Mouse (Mus musculus): ENCODE measurements at regions not wholly inside any gene's neighbourhood (a gene's known extent, or its start where the extent isn't known, plus 50 kb on each side); places are given as distances from the start of the nearest gene placed in this dataset.
"Not testable (repeated sequence)": the region's sequence is repeated elsewhere in the genome, so short reads cannot be mapped to it uniquely, and the experiment has no call there.

DNA sequence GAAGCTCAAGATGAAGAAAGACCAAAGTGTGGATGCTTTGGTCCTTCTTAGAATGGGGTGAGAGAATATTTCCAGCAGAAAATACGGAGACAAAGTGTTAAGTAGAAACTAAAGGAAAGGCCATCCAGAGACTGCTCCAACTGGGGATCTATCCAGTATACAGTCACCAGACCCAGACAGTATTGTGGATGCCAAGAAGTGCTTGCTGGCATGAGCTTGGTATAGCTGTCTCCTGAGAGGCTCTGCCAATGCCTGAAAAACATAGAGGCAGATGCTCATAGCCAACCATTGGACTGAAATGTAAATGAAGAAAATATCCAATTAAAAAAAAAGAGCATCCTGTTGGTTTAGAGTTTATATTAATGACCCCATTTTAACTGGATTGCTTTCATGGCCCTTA, 253.8 kb downstream of the Gm8797 start:
- Histone ChIP-seq H3K9me3 (replicated peaks; ENCODE audit: control insufficient read depth, low read length) (no peaks in the 10 kb centered on the region), H3K27me3 (ENCODE audit: control insufficient read depth, insufficient read depth, low read depth, low read length) (no peaks in the 10 kb centered on the region), H3K4me1 (ENCODE audit: control insufficient read depth, low read depth, low read length) (no peaks in the 10 kb centered on the region), H3K27ac (ENCODE audit: low read length) (no peak overlapping the region), H3K36me3 (ENCODE audit: control insufficient read depth, insufficient read depth) (no peaks in the 10 kb centered on the region), H3K4me3 (ENCODE audit: low read depth, low read length) (no peak overlapping the region), H3K9ac (ENCODE audit: low read depth, low read length) (no peak overlapping the region), H3K4me2 (ENCODE audit: low read depth, low read length) (no peak overlapping the region)
- no peak for ATAC-seq (ENCODE audit: low read depth)
- whole genome bisulfite sequencing (ENCODE audit: insufficient replicate concordance): 59% methylated on average over 1 of the region's 1 CpGs

DNA sequence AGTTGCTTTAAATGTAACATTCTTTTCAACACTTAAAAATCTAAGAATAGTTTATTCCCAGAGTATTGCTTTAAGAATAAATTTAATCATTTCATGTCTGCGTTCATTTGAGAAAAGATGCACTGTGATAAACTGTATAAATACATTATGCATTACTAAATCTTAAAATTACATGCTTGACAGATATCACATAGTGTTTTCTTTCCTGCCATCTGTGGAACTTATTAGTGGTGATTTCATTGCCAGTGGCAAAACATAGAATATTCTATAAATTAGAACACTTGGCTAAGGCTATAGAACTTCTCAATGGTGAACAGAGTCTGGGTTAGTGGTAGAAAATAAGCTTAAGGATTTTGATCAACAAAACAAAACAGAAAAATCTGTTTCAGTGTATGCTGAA, 268.1 kb downstream of the Gm8797 start:
- no peak overlapping the region for H3K4me3 ChIP-seq (ENCODE audit: low read depth, low read length)
- no peaks in the 10 kb centered on the region for H3K4me1 ChIP-seq (ENCODE audit: control insufficient read depth, low read depth, low read length)
- no peak overlapping the region for H3K4me2 ChIP-seq (ENCODE audit: low read depth, low read length)
- no peak overlapping the region for H3K27ac ChIP-seq (ENCODE audit: low read length)
- H3K27me3 ChIP-seq (ENCODE audit: control insufficient read depth, insufficient read depth, low read depth, low read length): no peaks in the 10 kb centered on the region
- 48% methylated on average over 1 of the region's 1 CpGs for WGBS (ENCODE audit: insufficient replicate concordance)
- H3K9ac ChIP-seq (ENCODE audit: low read depth, low read length): no peak overlapping the region
- H3K36me3 ChIP-seq (ENCODE audit: control insufficient read depth, insufficient read depth): no peaks in the 10 kb centered on the region
- H3K9me3 ChIP-seq (replicated peaks; ENCODE audit: control insufficient read depth, low read length): no peaks in the 10 kb centered on the region
- no peak for ATAC-seq (ENCODE audit: low read depth)

DNA sequence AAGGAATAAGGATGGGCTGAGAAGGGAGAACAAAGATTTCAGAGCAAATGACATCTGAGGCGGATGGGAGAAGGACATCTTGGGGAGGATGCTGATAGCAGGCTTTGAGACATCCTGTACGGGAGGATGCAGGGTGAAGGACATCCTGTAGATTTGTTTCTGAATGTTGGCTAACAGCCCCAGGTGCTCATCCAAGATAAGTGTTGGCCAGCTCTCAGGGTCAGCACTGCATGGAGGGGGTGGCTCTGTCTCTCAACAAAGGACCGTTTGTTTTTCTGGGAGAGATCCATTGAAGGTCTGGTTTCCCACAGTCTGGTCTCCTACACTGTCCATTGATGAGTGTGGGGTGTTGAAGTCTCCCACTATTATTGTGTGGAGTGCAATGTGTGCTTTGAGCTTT, 290.7 kb downstream of the Gm8797 start:
- 51% methylated on average over 3 of the region's 3 CpGs for WGBS (ENCODE audit: insufficient replicate concordance)
- not testable (repeated sequence) for H3K9me3 ChIP-seq (replicated peaks; ENCODE audit: control insufficient read depth, low read length); H3K27me3 ChIP-seq (ENCODE audit: control insufficient read depth, insufficient read depth, low read depth, low read length); H3K27ac ChIP-seq (ENCODE audit: low read length); H3K36me3 ChIP-seq (ENCODE audit: control insufficient read depth, insufficient read depth); H3K4me2 ChIP-seq (ENCODE audit: low read depth, low read length); H3K9ac ChIP-seq (ENCODE audit: low read depth, low read length); ATAC-seq (ENCODE audit: low read depth); H3K4me1 ChIP-seq (ENCODE audit: control insufficient read depth, low read depth, low read length); H3K4me3 ChIP-seq (ENCODE audit: low read depth, low read length)

- ATAC-seq (ENCODE audit: low read depth): no peak
- 67% methylated on average over 4 of the region's 4 CpGs for WGBS (ENCODE audit: insufficient replicate concordance)
- no peaks in the 10 kb centered on the region for H3K36me3 ChIP-seq (ENCODE audit: control insufficient read depth, insufficient read depth)
These were observed 299.0 kb downstream of the Gm8797 start for GRCm38 (mm10) chr3:6049472-6050045.

GRCm38 (mm10) chr3:6051901-6052300, 301.3 kb downstream of the Gm8797 start:
- Histone ChIP-seq H3K36me3 (ENCODE audit: control insufficient read depth, insufficient read depth) (no peaks in the 10 kb centered on the region), H3K4me1 (ENCODE audit: control insufficient read depth, low read depth, low read length) (no peaks in the 10 kb centered on the region), H3K9ac (ENCODE audit: low read depth, low read length) (no peak overlapping the region), H3K4me3 (ENCODE audit: low read depth, low read length) (no peak overlapping the region), H3K9me3 (replicated peaks; ENCODE audit: control insufficient read depth, low read length) (no peaks in the 10 kb centered on the region), H3K4me2 (ENCODE audit: low read depth, low read length) (no peak overlapping the region), H3K27me3 (ENCODE audit: control insufficient read depth, insufficient read depth, low read depth, low read length) (no peaks in the 10 kb centered on the region), H3K27ac (ENCODE audit: low read length) (no peak overlapping the region)
- 48% methylated on average over 2 of the region's 2 CpGs for WGBS (ENCODE audit: insufficient replicate concordance)
- ATAC-seq (ENCODE audit: low read depth): no peak

More at GRCm38 (mm10) chr3:6049472-6050045, 299.0 kb downstream of the Gm8797 start:
- Histone ChIP-seq H3K4me2 (ENCODE audit: low read depth, low read length) (no peak overlapping the region), H3K9me3 (replicated peaks; ENCODE audit: control insufficient read depth, low read length) (no peaks in the 10 kb centered on the region), H3K4me3 (ENCODE audit: low read depth, low read length) (no peak overlapping the region), H3K4me1 (ENCODE audit: control insufficient read depth, low read depth, low read length) (no peaks in the 10 kb centered on the region), H3K27ac (ENCODE audit: low read length) (no peak overlapping the region), H3K9ac (ENCODE audit: low read depth, low read length) (no peak overlapping the region), H3K27me3 (ENCODE audit: control insufficient read depth, insufficient read depth, low read depth, low read length) (no peaks in the 10 kb centered on the region)

GRCm38 (mm10) chr3:6083855-6084254, 333.2 kb downstream of the Gm8797 start:
- Histone ChIP-seq H3K4me3 (ENCODE audit: low read depth, low read length) (no peak overlapping the region), H3K9me3 (replicated peaks; ENCODE audit: control insufficient read depth, low read length) (no peaks in the 10 kb centered on the region), H3K27me3 (ENCODE audit: control insufficient read depth, insufficient read depth, low read depth, low read length) (no peaks in the 10 kb centered on the region), H3K4me2 (ENCODE audit: low read depth, low read length) (no peak overlapping the region), H3K27ac (ENCODE audit: low read length) (no peak overlapping the region), H3K36me3 (ENCODE audit: control insufficient read depth, insufficient read depth) (no peaks in the 10 kb centered on the region), H3K9ac (ENCODE audit: low read depth, low read length) (no peak overlapping the region), H3K4me1 (ENCODE audit: control insufficient read depth, low read depth, low read length) (no peaks in the 10 kb centered on the region)
- ATAC-seq (ENCODE audit: low read depth): no peak
- 64% methylated on average over 1 of the region's 1 CpGs for WGBS (ENCODE audit: insufficient replicate concordance)

DNA sequence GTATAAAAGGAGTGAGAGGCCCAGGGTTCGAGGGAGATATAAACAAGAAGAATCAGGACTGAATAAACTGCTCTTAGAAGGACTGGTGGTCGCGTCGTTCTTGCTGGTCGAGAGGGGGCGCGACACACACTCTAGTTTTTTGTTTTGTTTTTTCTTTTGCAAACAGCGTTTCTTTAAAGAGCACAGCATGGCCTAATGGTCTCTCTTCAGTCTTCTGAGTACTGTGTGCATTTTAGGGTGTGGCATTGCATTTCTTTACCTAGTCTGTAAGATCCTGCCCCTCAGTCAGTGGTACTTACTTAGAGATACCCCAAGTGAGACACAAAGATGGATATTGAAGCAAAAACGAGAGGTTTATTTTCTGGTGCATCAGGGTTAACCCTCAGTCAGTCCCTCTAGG, 336.7 kb downstream of the Gm8797 start:
- no peak overlapping the region for H3K9ac ChIP-seq (ENCODE audit: low read depth, low read length)
- no peaks in the 10 kb centered on the region for H3K36me3 ChIP-seq (ENCODE audit: control insufficient read depth, insufficient read depth)
- WGBS (ENCODE audit: insufficient replicate concordance): 68% methylated on average over 8 of the region's 9 CpGs
- H3K27ac ChIP-seq (ENCODE audit: low read length): no peak overlapping the region
- H3K4me1 ChIP-seq (ENCODE audit: control insufficient read depth, low read depth, low read length): no peaks in the 10 kb centered on the region
- H3K4me2 ChIP-seq (ENCODE audit: low read depth, low read length): no peak overlapping the region
- no peak for ATAC-seq (ENCODE audit: low read depth)
- H3K4me3 ChIP-seq (ENCODE audit: low read depth, low read length): no peak overlapping the region
- H3K27me3 ChIP-seq (ENCODE audit: control insufficient read depth, insufficient read depth, low read depth, low read length): no peaks in the 10 kb centered on the region
- no peaks in the 10 kb centered on the region for H3K9me3 ChIP-seq (replicated peaks; ENCODE audit: control insufficient read depth, low read length)

DNA sequence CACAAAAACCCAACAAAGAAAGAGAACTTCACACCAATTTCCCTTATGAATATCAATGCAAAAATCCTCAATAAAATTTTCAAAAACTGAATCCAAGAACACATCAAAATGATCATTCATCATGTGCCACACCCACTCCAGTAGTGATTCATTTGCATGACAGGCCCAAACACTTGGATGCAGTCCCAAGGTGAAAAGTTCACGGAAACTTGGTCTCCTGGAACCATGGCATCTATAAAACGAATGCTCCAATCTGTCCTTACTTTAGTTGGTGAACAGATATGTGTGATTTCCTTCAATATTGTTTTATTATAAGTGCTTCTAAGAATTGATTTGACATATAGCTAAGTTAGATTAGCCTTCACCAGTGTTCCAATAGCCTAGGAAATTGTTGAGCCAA, 343.3 kb downstream of the Gm8797 start:
- no peaks in the 10 kb centered on the region for H3K36me3 ChIP-seq (ENCODE audit: control insufficient read depth, insufficient read depth)
- no peak overlapping the region for H3K9ac ChIP-seq (ENCODE audit: low read depth, low read length)
- 42% methylated on average over 2 of the region's 2 CpGs for WGBS (ENCODE audit: insufficient replicate concordance)
- H3K9me3 ChIP-seq (replicated peaks; ENCODE audit: control insufficient read depth, low read length): no peaks in the 10 kb centered on the region
- H3K27ac ChIP-seq (ENCODE audit: low read length): no peak overlapping the region
- no peaks in the 10 kb centered on the region for H3K27me3 ChIP-seq (ENCODE audit: control insufficient read depth, insufficient read depth, low read depth, low read length)
- H3K4me2 ChIP-seq (ENCODE audit: low read depth, low read length): no peak overlapping the region
- H3K4me3 ChIP-seq (ENCODE audit: low read depth, low read length): no peak overlapping the region
- ATAC-seq (ENCODE audit: low read depth): no peak
- H3K4me1 ChIP-seq (ENCODE audit: control insufficient read depth, low read depth, low read length): no peaks in the 10 kb centered on the region

DNA sequence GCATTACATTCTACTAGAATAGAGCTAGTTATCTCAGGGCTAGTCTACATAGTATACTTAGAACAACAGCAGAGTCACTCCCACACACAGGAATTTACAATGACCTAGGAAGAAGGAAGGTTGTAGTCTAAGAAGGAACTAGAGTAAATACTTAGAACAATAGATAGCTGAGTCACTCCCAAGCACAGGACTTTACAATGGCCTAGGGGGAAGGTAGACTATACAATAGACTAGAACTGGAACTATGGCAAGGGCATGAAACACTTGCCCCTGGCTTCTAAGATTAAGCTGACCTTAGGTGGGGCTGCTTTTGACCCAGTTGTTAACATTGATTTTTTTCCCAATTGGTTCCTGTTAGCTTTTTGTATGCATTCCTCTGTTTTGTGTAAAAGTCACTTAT, 343.8 kb downstream of the Gm8797 start:
- not testable (repeated sequence) for H3K27ac ChIP-seq (ENCODE audit: low read length); H3K9ac ChIP-seq (ENCODE audit: low read depth, low read length); H3K27me3 ChIP-seq (ENCODE audit: control insufficient read depth, insufficient read depth, low read depth, low read length); H3K36me3 ChIP-seq (ENCODE audit: control insufficient read depth, insufficient read depth); H3K9me3 ChIP-seq (replicated peaks; ENCODE audit: control insufficient read depth, low read length); ATAC-seq (ENCODE audit: low read depth); H3K4me3 ChIP-seq (ENCODE audit: low read depth, low read length); H3K4me2 ChIP-seq (ENCODE audit: low read depth, low read length); H3K4me1 ChIP-seq (ENCODE audit: control insufficient read depth, low read depth, low read length)
